Mouse (Mus musculus) gastrocnemius, postnatal 36 days (tissue): ENCODE results near the gene Hnrnpd. TPM values are rescaled to one million over a fixed set of nuclear protein-coding genes. Genes with fewer than 3 reads are reported as not detected.
A peak's percentile ranks its signal among the peaks of the same experiment; 100 is the strongest.

Experiments
- DNase-seq, 2 experiments: peaks; one replicate each; pipeline ENCODE4 v3.0.0; 2022
- intact Hi-C: fragments of 180-260 bp; cut with DNase I; formaldehyde crosslinking; loops from one replicate; pipeline ENCODE4 v1.15.1; 2025
- total RNA-seq, 2 experiments: library from RNA; stranded (reverse); gene quantifications; 2 replicates each; pipeline ENCODE4 v1.2.3; 2021

Hnrnpd gene
- total RNA-seq, 2 experiments from 2014 or later = 51.4 to 63.8 TPM

DNA sequence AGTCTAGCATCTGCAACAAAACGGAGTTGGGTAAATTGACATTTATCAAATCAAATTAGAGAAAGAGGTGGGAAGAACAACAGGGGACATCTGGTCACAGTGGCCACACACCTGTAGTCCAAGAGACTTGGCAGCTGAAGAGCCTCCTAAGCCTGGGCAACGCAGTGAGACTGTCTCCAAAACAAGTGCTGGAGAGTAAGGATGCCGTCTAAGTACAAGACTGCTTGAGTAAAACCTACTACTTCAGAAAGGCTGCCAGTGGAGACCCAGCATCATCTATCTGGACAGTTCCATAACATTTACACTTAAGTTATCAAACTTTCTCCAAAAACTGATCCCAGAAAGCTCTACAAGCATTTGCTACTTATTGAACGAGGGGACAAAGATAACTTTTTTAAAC lies 3.7 kb downstream of the Hnrnpd start:
- no peak for DNase-seq
- intact Hi-C loops = loop anchor here (10.0 kb wide), 1 partner anchor 450 kb away; no protein-coding TSS in a partner anchor

DNA sequence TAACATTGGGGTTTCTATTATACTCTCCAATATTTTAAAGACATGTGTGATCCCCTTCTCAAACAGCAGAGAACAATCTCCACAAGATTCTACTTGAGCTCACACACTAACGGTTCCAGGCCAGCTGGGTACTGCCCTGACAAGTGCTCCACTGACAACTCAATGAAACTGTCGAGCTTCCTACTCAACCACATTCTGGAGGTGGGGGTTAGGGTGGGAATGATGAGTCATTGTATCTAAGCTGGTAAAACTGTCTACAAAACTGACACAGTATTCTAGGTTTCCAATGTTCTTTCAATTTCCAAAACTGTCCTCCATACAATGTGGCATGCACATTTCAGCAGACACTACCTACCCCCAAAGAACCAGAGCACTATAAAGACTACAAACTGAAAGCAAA lies 4.8 kb downstream of the Hnrnpd start:
- intact Hi-C loops = loop anchor here (10.0 kb wide), 1 partner anchor 451 kb away; no protein-coding TSS in a partner anchor

DNA sequence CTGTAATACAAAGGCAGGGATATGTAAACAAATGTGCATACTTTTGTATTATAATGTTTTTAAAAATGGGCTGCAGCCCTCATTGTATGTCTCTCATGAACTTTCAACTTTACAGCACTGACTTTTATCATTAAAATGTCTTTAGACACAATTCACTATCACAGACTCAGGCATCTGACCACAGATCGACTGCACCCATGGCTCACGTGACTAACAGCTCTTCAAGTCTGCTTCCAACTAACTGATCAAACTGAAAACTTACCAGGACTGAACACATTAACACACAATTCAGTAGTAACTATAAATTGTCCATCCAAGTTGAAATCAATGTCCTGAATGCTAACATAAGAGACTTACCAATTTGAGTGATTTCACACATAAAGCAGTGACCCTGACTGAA lies 18.8 kb downstream of the Hnrnpd start:
- DNase-seq = no peak
- intact Hi-C loops = no loop called here

More for the DNA sequence above, 4.8 kb downstream of the Hnrnpd start:
- DNase-seq = no peak

DNA sequence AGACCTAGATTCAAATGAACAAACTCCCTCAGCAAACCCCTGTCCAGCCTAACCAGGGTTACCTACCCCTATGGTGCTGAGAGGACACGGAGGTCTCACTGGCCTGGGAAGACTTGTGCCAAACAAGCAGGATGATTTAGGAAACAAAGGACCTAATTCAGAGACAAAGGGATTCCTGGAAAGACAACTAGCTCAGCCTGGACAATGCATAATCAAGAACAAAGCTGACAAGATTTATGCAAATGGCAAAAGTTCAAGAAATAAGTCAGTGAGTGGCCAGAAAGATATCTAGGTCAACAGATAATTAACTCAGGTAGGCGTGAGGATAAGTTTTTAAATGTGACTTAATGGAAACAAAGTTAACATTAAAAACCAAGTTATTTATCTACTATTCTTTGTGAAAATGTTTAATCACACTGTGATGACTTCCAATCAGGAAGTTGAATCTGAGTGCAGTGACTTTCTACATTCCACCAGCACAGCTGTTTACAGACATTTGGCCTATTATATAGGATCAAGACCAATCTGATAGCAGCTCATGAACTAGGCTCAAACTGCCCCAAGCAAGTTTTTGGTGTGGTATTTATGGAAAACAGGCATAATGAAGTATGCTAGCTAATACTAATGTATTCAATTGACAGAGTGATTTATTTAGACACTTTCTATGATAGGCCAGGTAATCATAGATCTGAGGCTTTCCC lies 19.4 kb downstream of the Hnrnpd start:
- intact Hi-C loops = no loop called here
- DNase-seq = no peak

DNA sequence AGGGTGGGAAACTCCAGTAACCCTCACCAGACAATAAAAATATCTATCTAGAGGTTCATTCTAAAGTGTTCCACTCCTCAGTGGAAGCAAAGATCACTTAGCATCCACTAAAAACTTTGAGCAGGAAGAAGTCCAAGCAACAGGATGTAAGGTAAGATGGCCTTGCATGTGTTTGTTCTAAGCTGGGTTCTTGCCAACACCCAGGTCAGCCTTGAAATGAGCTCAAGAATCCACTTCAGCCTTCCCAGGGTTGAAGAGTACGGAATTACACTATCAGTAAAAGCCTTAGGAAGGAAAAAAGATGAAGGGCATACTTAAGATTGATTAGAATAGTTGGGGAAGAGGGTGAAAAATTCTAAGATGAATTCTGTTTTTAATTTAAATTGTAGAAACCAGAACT lies 20.1 kb downstream of the Hnrnpd start:
- intact Hi-C loops = no loop called here
- DNase-seq = no peak

DNA sequence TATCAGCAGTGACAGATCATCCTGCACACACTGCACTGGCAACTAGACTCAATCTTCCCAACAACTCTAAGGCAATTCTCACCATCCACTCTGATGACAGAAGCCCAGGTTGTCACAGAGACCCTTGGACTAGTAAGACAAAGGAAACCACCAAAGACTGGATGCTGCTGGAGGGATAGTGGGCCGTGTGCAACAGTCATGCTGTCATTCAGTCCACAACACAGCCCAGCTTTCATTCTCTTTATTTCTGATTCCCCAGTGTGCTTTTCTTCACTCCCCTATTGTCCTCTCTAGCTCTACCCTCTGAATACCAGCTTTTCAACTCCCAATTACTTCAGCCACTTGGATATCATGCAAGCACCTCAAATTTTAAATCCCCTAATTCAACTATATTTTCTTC lies 24.9 kb downstream of the Hnrnpd start:
- no peak for DNase-seq
- intact Hi-C loops = no loop called here

DNA sequence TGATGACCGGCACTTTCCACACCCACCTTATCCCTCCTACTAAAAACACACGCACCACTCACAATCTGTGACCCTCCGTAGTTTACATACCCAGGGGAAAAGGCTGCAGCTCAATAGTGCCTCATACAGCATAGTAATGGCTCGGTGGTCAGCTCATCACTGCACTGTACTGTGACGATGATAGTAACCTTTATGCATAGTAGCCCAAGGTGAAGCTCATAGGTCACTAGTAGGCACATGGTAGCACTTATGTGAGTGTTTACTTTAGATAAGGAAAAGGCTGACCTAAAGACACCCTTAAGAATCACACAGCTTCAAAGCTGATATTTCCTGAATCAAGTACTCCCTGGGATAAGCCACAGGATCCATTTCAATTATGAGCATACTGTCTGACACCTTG lies 26.2 kb downstream of the Hnrnpd start:
- intact Hi-C loops = no loop called here
- no peak for DNase-seq

DNA sequence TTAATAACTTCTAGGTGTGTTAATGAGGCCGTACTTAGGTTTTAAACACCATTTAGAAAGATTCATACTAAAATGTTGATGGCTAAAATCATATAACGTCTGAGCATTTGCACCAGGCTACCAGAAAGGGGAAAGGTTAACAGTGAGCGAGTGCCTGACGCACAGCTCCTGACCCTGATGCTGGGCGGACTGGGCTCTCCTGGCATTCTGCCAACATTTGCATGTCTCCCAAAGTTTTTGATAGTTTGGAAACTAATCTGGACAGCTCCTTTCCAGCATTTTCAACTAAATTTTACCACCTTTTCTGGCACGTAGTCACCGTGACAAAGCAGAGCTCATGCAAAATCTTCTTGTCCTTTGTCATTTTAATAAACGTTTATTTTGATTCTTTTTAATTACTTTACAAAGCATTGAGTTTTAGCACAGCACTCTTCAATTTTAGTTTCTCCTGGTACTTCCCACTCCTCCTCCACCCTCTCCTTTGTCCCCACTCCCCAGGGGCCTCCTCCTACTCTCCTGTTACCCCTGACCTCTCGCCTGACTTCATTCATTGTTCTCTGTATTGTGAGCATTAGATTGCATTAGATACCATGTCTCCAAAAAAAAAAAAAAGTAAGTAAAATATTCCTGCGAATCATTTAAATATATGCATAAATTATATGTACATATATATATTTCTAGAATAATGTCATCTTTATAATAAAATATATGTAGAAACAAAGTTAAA lies 36.8 kb downstream of the Hnrnpd start:
- no peak for DNase-seq
- intact Hi-C loops = no loop called here

DNA sequence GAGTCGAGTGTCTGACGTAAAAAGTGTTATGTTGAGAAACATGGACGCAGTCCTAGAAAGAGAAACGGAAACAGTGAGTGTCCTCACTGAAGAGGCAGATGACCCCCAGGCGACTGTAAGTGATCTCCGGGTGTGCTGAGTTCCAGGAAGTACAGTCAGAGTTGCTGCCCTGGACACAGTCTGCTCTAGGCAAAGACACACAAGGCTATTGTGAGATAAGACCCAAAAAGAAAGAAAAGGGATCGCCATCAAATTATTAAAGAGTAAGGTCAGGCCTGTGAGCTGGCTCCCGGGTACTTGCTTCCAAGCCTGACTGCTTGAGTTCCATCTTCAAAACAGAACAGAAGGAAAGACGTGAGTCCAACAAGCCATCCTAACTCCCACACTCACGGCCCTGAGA lies 37.5 kb downstream of the Hnrnpd start:
- no peak for DNase-seq
- intact Hi-C loops = no loop called here

DNA sequence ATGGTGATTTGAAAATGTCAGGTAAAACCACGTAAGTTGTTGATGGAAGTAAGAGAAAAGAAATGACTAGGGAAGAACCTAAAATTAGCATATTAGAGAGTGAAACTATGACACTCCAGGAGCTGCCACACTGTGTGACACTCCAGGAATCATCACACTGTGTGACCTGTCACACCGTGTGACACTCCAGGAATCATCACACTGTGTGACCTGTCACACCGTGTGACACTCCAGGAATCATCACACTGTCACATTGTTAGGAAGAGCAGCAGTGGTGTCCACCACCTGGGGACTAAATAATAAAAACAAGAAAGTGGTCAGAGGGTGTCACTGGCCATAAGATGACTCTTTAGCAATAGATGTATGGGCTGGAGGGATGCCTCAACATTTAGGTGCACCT lies 39.3 kb downstream of the Hnrnpd start:
- intact Hi-C loops = no loop called here

DNA sequence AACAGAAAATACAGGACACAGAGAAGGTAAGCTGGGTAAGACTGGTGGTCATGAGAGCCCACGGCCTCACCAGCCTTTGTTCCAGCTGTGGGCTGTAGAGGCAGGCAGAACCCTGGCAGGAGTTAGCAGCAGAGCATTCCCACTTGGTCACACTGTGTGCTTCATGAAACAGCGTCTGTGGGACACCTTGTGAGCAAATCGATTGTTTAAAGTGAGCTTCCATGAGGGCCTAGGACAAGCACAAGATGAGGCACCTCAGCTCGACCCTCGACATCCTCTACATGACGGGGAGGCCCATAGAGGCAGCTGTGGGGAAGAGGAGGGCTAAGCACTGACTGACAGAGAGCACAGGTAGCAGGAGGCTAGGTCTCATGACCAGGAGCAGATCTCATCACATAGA lies 46.8 kb downstream of the Hnrnpd start:
- intact Hi-C loops = no loop called here

More for the DNA sequence above, 39.3 kb downstream of the Hnrnpd start:
- no peak for DNase-seq

DNA sequence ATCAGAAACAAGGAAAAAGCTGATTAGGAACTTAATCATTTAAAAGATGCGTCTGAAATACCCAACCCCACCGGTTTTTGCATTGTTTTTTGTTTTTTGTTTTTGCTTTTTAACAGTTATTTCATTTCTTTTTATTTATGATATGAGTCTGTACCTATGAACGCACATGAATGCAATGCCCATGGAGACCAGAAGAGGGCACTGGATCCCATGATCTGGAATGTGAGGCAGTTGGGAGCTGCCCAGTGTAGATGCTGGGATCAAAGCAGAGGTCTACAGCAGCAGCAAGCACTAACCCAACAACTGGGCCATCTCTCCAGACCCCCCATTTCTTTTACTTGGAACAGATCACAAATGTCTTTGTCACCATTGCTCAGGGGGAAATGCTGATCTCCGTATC lies 50.8 kb downstream of the Hnrnpd start:
- intact Hi-C loops = loop anchor here (10.0 kb wide), 1 partner anchor 317 kb away; no protein-coding TSS in a partner anchor
- DNase-seq = peak in 1 of 2 experiments; percentile 12

More for the DNA sequence above, 46.8 kb downstream of the Hnrnpd start:
- no peak for DNase-seq

DNA sequence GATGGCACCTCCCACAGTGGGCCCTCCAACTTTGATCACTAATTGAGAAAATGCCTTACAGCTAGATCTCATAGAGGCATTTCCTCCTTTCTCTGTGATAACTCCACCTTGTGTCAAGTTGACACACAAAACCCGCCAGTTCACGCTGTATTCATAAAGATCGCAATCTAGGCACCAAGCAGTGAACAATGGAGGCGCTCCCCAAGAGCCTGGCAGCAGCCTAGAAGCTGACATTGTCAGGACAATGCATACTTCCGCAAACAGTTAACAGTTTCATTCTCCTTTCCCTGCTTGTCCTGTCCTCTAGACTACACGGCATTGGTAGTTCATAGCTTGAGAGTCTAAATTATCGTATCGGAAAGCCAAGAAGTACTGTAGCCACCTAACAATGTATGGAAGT lies 56.7 kb downstream of the Hnrnpd start:
- intact Hi-C loops = loop anchor here (10.0 kb wide), 1 partner anchor 323 kb away; no protein-coding TSS in a partner anchor

DNA sequence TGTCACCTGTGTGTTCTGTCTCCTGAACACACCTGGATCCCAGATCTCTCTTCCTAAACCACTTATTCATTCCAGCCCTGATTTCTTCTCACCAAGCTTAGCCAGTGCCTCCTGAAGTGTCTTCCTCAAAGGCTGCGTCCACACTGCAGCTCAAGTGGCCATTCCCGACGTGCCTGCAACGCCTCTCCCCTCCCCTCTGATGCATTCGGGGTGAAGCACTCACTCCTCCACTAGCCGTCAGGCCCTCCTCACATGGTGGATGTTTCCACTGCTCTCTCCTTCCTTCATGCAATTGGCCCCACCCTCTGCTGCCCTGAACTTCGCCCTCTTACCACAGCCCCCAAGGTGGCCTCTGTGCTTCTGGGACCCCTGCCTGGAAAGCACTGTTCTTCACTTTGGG lies 63.2 kb downstream of the Hnrnpd start:
- intact Hi-C loops = no loop called here
- no peak for DNase-seq

More for the DNA sequence above, 56.7 kb downstream of the Hnrnpd start:
- DNase-seq = no peak

DNA sequence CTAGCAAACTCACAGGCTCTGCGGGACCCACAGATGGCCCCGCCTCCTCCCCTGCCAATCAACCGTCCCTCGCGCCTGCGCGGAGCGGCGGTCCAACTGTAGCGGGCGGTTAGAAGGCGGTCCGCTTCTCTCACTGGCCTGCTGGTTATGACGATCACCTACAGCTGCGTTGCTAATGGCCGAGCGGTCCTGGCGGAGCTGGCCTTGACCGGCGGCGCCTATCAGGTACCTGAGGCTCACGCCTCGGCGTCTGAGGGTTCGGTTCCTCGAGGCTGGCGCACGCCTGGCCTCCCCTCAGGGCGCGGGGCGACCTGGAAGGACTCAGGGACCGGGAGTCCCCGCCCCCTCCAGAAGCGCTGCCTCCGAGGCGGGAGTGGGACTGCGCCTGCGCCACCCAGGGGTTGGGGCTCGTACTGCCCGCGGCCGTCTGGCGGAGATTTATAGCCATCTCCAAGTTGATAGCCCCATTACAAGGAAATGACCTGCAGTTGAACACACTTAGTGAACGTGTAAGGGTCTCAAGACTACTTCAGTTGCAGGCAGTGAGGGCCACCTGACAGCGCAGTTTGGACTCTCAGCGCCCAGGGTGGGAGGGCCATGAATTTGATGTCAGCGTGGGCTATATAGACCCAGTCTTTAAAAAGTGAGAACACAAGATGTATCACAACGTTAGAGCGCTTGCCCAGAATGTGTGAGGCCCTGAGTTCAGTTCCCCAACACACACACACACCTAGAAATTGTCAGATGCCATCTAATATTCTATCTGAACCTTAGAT lies 72.4 kb downstream of the Hnrnpd start, which contains the start of gene Vamp9:
TSS of gene Vamp9 (plus strand) at position 74 of the 776 bp plus-strand sequence.
- DNase-seq = peak; percentile 91 to 93
- intact Hi-C loops = no loop called here

Other genes with a start within 250 kb of the Hnrnpd start
- under 1 TPM; 0.36 to 0.37 TPM for gene Rasgef1b, start 249.9 kb downstream of the Hnrnpd start, total RNA-seq
- not detected for gene Vamp9, start 72.7 kb downstream of the Hnrnpd start, total RNA-seq
- gene 4930524J08Rik, start 123 bp upstream of the Hnrnpd start, total RNA-seq = under 1 TPM in 1 of 2 experiments, not detected in 1; 0.46 TPM
- 10 to 100 TPM; 63.2 to 70.9 TPM for gene Hnrnpdl, start 60.7 kb upstream of the Hnrnpd start, total RNA-seq
- 1 to 10 TPM; 5.9 to 7.0 TPM for gene Enoph1, start 61.0 kb upstream of the Hnrnpd start, total RNA-seq
- gene Tmem150c, start 180.9 kb upstream of the Hnrnpd start, total RNA-seq = 1 to 10 TPM; 1.2 to 1.3 TPM